Mouse (Mus musculus) ES-CJ7 (cell line): ENCODE data around the gene Il10ra.

Source experiments
- DNase-seq: peaks from one replicate; pipeline ENCODE4 v3.0.0; 2011; ENCODE audit warnings: low read depth, low spot score

The Il10ra gene

DNA sequence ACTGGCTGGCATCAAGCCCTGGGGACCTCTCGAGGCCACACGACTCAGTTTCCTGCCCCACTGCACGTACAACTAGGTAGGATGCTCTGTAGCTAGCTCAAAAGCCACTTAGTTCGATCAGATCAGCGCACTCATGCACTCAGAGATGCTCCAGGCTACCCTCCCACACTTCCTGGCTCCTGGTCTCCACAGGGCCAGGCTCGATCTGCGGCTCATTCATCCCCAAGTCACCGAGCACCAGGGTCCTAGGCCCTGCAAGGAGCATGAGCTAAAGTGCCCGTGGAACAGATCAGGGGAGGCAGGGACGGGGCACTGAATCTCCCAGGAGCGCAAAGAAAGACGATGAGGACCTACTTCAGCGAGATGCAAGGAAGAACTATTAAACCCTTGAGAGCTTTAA, 9.9 kb downstream of the Il10ra start:
- DNase-seq = no peak

DNA sequence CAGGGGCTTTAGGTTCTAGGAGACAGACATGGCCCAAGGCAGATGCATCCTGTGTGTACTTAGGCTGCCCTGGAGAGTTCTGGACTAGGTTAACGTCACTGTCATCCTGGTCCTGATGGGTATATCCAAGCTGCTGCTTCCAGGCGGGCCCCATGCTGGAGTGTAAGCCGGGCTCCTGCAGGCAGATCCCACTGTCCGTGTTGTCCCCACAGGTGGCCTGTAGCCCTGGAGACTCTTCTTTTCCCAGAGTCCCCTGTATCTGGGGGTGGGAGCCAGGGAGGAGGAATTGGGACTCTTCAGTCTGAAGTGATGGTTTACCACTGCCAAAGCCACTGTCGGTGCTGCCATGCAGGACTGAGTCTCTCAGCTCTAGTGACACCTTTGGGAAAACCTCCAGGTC, 13.0 kb downstream of the Il10ra start:
- no peak for DNase-seq

DNA sequence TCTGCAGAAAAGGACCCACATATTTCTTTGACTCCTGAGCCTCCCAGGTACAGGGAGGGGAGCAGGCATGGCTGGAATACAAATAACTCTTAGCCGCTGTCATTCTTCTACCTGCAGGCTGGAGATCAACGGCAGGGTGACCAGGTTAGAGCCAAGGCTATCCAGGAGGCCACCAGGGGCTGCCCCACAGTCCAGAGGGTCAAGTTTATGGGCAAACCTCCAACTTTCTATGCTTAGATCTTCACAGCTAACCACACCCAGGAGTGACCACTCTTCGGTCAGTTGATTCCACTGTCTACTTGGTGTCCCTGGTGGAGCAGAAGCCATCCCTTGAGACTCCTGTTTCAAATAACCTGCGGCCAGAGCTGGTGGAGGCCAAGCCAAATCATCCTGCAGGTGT, 13.5 kb downstream of the Il10ra start:
- no peak for DNase-seq

DNA sequence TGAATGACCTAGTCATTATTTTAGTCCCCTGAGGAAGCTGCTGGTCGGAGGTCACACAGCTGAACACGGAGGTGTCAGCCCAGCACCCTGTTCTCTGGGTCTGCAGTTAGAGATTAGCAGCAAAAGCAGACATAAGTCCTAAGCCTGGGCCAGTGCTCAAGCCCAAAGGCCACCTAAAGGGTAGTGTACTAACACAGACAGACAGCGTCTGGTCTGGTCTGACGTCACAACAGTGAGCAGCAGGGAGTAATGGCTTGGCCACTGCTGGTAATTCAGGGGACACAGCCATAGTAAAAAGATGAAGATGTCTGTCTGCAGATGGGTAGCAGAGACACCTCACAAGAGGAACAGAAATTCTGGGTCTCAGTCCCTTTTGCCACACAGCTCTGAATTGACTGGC, 14.3 kb downstream of the Il10ra start:
- no peak for DNase-seq

DNA sequence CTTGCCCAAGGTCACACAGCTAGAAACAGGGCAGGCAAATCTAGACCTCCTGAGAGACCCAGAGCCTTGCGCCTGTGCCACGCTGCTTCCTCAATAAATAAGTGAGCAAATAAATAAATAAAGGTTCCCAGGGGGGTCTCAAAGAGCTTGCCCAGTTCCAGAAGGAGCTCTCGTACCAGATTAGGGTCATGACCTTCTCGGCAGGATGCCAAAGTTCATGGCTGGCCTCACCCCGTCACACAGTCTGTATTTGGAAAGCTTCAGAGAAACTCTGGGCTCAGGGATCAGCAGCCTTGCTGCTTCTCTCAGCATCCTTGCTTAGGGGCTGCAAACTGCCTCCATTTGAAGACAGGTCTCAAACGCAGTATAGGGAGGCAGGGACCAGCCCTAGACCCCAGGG, 14.9 kb downstream of the Il10ra start:
- DNase-seq = no peak

DNA sequence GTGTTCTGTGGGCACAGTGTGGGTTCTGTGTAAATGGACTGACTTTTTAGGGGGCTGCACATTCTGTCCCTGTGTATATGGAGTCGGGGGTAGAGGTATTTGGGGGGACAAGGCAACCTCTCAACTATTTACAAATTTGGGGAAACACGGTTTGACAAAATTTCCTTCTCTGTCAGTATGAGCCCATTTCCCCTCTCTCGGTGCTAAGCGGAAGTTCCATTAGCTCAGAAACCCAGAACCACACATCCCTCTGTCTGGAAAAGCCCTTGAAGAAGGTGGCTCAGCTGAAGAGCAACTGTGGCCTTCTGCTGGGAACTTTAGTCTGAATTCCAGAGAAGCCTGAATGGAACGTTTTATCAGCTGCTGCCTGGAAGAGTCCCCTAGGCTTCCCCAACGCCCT, 16.6 kb downstream of the Il10ra start:
- no peak for DNase-seq

DNA sequence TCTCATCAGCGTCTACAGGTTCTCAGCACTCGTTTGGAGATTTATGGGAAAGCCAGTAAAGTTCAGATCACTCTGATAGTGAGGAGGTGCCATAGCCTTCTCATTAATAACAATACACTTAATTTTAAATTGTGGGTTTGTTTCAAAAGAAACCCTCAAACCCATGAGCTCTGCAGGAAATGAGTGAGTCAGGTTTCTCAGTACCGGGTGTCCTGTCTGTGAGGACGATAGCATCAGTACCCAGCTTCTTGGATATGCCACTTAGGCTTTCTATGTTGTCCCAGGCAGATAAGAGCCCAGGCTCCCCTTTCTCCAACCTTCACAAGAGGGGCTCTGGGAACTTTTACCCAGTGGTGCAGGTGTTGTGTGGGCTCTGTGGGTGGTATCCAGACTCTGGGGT, 17.0 kb downstream of the Il10ra start:
- DNase-seq = no peak

DNA sequence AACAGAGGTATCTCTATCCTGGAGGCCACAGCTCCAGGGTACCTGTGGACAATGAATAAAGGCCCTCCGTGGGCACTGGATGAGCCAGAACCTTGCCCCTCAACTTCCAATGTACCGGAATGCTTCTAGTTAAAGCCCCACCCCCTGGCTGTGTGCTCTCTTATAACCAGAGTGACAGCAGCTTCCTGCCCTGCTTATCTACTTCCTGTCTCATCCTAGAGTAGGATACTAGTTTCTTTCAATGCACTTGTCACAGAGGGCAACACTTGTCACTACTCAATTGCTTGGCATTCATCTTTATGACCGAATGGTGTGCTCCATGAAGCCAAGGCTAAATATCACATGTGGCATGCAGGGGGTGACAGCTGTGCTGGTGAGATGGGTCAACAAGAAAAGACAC, 17.7 kb downstream of the Il10ra start:
- no peak for DNase-seq

DNA sequence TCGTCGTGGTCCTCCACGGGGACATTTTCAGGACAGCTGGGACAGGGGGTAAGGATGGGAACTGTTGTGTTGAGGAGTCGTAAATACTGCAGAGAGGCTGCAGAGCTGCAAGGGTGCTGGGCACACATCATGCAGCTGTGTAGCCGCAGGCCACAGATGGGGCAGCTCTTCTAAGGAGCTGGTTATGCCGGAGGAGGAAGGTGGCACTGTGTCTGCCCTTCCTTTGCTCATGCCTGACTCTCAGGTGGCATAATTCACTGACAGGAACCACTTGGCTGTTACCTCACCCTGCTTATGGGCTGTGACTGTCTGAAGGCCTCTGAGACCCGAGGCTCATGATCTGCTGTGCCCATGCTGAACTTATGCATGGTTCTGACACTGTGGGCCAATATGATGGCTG, 18.6 kb downstream of the Il10ra start:
- DNase-seq = no peak

DNA sequence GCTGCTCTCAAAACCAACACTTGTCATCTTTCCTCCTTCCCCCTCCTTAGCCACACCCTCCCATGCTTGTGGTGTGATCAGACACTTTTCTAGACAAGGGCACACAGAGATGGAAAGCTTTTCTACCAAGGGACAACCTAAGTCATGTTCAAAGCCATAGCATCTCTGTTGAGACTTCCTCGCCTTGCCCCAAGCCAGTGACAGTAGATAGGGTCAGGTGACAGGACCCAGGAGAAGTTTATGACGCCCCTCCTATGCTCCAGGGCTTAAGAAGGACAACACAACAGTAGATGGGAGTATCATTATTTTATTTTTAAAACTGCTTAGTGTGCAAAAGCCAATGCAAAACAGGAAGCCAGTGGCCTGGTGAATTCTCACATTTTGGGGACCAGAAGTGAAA, 21.4 kb downstream of the Il10ra start:
- no peak for DNase-seq

DNA sequence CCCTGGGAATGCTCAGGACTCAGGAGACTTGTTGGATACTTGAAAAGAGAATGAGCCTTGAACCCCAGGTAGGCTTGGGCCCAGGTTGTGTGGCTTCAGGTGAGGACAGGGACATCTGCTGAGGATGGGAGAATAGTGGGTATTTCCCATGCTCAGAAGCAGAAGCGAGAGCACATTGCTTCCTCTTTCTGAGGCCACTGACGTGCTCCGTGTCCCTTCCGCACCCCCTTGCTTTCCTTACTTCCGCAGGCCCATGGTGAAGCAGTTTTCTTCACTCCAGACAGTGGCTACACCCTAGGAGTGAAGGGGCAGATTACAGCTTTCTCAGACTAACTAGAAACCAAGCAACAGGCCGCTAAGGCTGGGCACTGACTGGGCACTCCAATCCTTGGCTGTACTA, 22.9 kb downstream of the Il10ra start:
- no peak for DNase-seq

DNA sequence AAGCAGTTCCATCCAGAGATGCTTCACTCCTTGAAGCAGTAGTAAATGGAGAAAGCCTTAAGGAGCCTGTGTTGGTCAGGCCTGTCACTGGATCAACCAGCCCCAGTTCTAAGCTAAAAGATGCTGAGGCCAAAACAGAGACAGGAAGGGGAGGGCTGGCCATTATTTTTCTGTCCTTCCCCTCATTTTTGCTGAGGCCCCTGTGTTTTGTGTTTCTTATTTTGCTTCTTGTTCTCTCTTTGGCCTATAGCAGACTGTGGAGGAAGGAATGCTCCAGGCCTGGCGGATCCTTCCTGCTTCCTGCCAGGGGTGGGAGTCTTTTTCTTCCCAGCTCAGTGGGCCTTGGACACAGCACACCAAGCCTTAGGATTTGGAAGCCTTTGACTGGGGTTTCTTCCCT, 23.5 kb downstream of the Il10ra start:
- no peak for DNase-seq

DNA sequence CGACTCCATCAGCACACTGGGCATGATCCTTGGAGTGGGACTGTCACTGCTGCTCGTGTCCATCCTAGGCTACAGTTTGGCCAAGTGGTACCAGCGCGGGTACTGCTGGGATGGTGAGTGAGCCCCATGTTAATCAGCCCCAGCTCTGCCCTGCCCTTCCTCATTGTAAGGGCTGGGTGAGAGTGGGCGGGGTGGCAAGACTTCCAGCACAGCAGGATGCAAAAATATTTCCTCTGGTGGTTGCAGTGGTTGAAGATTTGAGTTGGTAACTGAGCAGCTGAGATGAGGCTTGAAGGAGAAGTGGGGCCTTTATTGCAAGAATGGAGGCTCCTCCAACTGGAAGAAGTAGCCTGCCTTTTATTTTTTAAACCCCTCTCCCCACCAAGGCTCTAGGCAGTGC, 27.6 kb downstream of the Il10ra start:
- no peak for DNase-seq

DNA sequence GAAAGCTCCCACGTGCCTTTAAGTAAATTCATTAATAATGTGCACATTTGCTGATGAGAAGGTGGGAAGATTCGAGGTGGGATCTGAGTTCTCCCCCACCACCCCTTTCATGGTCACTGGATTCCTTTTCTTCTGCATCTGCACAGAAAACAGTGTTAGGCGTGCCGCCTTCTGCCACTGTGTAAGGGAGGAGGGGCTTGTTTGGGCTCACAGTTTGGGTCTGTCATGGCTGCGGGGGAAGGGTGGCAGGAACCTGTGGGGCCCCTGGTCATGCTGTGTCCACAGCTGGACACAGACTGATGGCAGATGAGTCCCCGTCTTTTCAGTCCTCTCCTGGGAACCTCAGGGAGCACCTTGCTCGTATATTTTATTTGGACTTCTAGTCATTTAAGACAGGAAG, 32.2 kb downstream of the Il10ra start:
- DNase-seq = no peak

DNA sequence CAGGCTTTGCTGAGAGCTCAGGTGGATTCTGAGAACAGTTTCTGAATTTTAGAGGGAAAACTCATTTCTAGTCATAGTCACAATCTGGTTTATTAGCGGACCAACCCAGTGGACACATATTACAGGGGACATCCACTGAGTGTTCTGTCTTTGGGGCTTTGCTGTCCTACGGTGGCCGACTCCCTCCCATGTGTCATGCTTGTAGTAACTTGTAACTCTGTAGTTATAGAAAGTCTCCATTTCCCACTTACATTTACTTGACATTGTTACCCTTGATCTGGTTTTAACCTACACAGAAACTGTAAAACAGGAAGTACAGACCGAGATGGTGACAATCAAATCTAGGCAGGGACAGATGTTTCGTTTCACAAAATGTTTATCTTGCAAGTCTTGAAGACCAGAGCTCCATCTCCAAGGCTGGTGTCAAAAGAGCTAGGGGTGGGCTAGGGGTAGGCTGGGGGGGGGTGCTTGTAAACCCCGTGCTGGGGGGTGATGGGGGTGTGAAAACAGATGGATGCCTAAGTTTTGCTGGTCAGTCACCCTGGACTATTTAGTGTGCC, 33.2 kb downstream of the Il10ra start:
- DNase-seq = no peak

DNA sequence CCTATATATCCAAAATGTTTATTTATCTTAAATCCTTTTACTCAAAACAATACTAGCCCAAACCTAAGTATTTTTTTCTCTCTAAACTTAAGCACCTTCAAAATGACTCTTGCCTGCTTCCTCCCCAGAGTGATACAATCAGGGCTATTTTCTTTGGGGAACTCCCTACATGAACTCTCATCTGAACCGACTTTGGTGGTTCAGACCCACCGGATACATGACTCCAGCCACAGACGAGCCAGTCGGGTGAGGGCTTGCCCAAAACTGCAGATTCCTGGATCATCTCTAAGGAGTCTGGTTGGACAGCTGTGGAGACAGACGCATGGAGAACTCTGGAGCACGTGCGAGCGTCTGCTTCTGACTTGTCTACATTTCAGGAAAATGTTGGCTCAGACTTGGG, 39.6 kb downstream of the Il10ra start:
- DNase-seq = no peak

DNA sequence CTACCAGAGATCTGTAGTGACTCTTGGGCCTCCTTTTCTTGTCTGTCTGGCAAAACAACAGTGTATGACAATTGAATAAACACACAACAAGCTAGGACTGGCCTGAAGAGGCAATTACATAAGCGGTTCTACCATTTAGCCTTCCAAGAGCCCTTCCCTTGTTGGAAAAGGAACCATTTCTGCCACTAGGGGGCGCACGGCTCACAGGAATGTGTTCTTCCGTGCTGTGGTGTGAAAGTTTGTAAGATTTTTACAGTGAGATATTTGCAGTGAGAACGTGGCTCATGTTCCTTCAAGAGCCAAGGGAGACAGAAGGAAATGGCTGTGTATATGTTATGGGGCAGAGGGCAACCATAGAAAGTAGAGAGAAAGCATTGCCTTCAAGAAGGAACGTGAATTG, 47.4 kb downstream of the Il10ra start:
- DNase-seq = peak; percentile 78

DNA sequence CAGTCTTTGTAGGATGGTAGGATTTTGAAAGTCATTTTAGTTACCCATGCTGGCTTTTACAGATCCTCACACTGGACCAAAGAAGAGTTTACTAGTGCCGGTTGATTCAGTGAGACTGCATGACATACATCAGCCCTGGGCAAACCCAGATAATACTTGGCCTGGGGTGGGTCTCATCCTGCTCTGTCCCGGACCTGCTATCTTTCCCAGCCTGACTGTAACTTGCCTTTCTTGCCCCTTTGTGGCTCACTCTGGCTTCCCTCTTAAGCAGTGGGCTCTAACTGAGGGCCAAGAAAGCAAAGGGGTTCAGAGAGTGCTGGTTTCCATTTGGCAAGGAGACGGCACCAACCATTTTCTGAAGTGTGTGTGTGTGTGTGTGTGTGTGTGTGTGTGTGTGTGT, 49.3 kb downstream of the Il10ra start:
- DNase-seq = no peak

DNA sequence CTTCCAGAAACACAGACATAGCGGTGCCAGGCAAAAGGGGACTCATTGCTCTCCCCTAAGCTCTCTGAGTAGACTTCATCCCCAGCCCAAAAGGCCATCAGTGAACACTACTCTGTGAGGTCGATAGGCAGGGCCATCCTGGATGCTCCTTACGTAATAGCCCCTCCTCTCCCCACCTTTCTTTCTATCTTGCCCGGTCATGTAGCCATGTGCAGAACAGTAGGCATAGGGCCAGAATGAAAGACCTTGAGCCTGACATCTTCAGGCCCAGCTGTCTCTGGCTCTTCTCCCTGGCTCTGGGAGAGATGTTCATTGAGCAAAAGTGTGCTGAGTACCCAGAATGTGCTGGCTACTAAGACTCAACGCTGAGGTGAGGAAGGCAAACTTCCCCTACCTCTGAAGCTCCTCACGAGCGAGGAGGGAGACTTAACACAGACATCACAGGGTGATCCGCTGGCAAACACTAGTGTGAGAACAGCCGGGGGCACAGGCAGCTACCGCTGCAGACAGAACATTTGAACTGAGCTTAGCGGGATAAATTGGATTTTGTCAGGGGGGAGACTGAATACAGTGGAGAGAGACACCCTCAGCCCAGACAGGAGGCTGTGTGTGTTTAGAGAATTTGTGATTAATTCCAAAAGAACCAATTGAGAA, 53.3 kb downstream of the Il10ra start:
- no peak for DNase-seq

DNA sequence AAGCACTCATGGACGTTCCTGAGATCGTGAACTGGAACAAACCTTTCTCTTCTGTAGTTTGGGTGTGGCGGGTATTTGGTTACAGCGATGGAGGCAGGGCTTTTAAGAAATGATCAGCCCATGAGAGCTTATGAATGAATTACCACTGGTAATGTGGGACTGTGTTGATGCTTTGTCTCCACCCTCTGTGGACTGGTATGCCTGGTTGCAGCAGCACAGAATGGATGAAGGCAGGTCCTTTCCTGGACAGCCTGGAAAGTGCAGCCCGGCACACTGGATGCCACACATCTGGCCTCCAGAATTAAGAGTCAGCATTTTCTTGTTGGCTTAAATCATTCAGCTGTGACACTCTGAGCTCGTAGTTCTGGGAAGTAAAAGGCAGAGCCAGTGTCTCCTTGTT, 56.9 kb downstream of the Il10ra start:
- no peak for DNase-seq

DNA sequence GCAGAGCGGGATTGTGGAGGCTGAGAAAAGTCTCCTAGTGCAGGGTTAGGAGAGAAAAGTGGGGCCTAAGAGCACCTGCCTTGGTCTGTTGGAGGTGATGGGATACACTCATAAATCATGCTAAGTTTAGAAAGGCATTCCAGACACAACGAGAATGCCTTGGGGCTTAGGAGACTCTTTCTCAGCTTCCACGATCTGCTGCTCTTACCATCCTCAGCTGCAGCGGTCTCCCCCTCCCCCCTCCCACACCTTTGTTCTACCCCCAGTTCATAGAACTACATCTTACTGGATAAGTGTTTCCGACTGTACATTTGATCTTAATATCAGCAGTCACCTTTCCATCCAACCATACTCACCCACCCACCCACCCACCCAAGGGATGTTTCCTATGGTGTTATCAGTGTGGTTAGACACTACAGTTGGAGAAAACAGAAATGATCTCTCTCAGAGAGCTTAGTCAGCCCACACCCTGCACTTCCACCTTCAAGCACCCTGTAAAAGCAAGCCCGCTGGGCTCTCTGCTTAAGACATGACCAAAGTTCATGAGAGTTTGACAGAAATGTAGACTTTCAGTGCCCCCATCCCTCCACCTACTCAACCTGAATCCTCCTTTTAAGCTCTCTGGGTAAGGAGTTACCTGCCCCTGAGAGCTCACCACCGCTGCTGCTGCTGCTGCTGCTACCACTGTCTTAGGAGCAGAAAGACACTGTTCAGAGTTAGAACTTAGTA, 61.8 kb downstream of the Il10ra start:
- no peak for DNase-seq

DNA sequence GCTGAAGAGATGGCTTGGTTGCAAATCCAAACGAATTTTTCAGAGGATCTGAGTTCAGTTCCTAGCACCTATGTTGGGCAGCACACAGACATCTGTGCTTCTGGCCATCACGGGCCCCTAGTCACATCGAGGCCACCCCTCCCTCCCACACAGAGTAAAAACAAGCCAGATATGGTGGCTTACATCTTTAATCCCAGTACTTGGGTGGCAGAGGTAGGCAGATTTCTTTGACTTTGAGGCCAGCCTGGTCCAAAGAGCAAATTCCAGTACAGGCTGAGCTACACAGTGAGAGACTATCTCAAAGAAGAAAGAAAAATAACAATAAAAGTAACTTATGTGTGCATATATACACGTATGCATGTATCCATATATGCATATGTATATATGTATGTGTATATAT, 62.8 kb downstream of the Il10ra start:
- no peak for DNase-seq

DNA sequence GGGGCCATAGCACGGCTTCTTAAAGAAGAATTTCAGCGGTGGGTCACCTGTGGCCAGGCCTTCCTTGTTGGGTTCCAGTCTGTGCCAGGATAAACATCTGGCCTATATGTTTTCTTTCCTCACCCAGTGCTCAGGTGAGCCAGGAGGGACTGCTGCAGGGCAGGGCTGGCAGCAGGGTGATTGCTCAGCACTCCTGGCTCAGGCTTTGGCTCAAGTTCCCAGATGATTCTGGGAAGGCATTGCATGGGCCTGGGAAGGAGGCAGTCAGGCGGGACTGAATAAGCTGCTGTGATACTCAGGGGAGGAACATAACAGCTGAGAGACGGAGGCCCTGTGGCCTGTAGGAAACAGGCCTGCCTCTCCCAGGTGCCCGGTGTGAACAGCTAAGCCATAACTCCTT, 63.8 kb downstream of the Il10ra start:
- no peak for DNase-seq
